Mouse (Mus musculus) left cerebral cortex, adult 18-20 months (tissue): ENCODE results near the gene Coro2b. TPM values are rescaled to one million over a fixed set of nuclear protein-coding genes. Genes with fewer than 3 reads are reported as not detected.
A peak's percentile ranks its signal among the peaks of the same experiment; 100 is the strongest.

Experiments
- DNase-seq, 2 experiments: peaks; one replicate each; pipeline ENCODE4 v3.0.0; 2021 to 2022; ENCODE audit warnings: low spot score in 2 of 2, mixed read lengths in 1 of 2
- total RNA-seq, 2 experiments: library from RNA; stranded (reverse); gene quantifications; 2 replicates each; pipeline ENCODE4 v1.2.3; 2021

Coro2b gene
- total RNA-seq, 2 experiments from 2014 or later = 162 to 174 TPM

- DNase-seq = no peak
Measured at GRCm38 (mm10) chr9:62480149-62480548, 56.7 kb downstream of the Coro2b start.

- DNase-seq = peak; percentile 90 to 93
Measured at GRCm38 (mm10) chr9:62476782-62477487, 59.9 kb downstream of the Coro2b start.

- no peak for DNase-seq
Measured at GRCm38 (mm10) chr9:62474206-62474605, 62.6 kb downstream of the Coro2b start.

GRCm38 (mm10) chr9:62471541-62472189 lies 65.2 kb downstream of the Coro2b start:
- DNase-seq = no peak

GRCm38 (mm10) chr9:62471041-62471440 lies 65.8 kb downstream of the Coro2b start:
- no peak for DNase-seq

- DNase-seq = peak; percentile 77
Measured at GRCm38 (mm10) chr9:62470398-62470797, 66.4 kb downstream of the Coro2b start.

- DNase-seq = no peak
Measured at GRCm38 (mm10) chr9:62469696-62470095, 67.1 kb downstream of the Coro2b start.

GRCm38 (mm10) chr9:62469143-62469542 lies 67.7 kb downstream of the Coro2b start:
- no peak for DNase-seq

- no peak for DNase-seq
Measured at GRCm38 (mm10) chr9:62467413-62467784, 69.4 kb downstream of the Coro2b start.

- DNase-seq = no peak
Measured at GRCm38 (mm10) chr9:62466742-62467412, 70.0 kb downstream of the Coro2b start.

- no peak for DNase-seq
Measured at GRCm38 (mm10) chr9:62466053-62466452, 70.8 kb downstream of the Coro2b start.

- no peak for DNase-seq
Measured at GRCm38 (mm10) chr9:62464727-62465126, 72.1 kb downstream of the Coro2b start.

- no peak for DNase-seq
Measured at GRCm38 (mm10) chr9:62461766-62462165, 75.1 kb downstream of the Coro2b start.

GRCm38 (mm10) chr9:62461095-62461494 lies 75.7 kb downstream of the Coro2b start:
- DNase-seq = no peak

GRCm38 (mm10) chr9:62460086-62460485 lies 76.8 kb downstream of the Coro2b start:
- no peak for DNase-seq

- no peak for DNase-seq
Measured at GRCm38 (mm10) chr9:62458457-62458856, 78.4 kb downstream of the Coro2b start.

GRCm38 (mm10) chr9:62456015-62456414 lies 80.8 kb downstream of the Coro2b start:
- DNase-seq = peak in 1 of 2 experiments; percentile 65

GRCm38 (mm10) chr9:62455210-62455969 lies 81.5 kb downstream of the Coro2b start:
- DNase-seq = no peak

- no peak for DNase-seq
Measured at GRCm38 (mm10) chr9:62452373-62452993, 84.4 kb downstream of the Coro2b start.

GRCm38 (mm10) chr9:62451585-62452372 lies 85.1 kb downstream of the Coro2b start:
- no peak for DNase-seq
